Mouse (Mus musculus) hindbrain, postnatal 0 days (tissue): ENCODE measurements around the gene Lmbrd1. TPM values are rescaled to one million over a fixed set of nuclear protein-coding genes. Genes with fewer than 3 reads are reported as not detected.
A peak's percentile ranks its signal among the peaks of the same experiment; 100 is the strongest.
"Not testable (repeated sequence)": the region's sequence is repeated elsewhere in the genome, so short reads cannot be mapped to it uniquely, and the experiment has no call there.

ENCODE experiments used
- ATAC-seq: fragments of 200-750 bp; cut with Nextera tagmentation; 2 replicates; pipeline ENCODE4 v1.8.0; 2017; ENCODE audit warnings: mild to moderate bottlenecking, moderate TSS enrichment, moderate library complexity
- DNase-seq: peaks from one replicate; pipeline ENCODE4 v3.0.0-alpha.2; 2015; ENCODE audit warnings: low spot score
- H3K27ac ChIP-seq: fragments of 300-500 bp; sonication (generic); 2 replicates; pipeline ENCODE4 v1.5.1; 2014; ENCODE audit warnings: mild to moderate bottlenecking
- H3K27me3 ChIP-seq: fragments of 300-500 bp; sonication (generic); 2 replicates; pipeline ENCODE4 v1.6.1; 2014; ENCODE audit warnings: low read length, mixed read lengths; ENCODE audit not compliant: insufficient read depth
- H3K36me3 ChIP-seq: fragments of 300-500 bp; sonication (generic); 2 replicates; pipeline ENCODE4 v1.6.1; 2014; ENCODE audit warnings: low read length, mixed read lengths; ENCODE audit not compliant: insufficient read depth
- H3K4me1 ChIP-seq: fragments of 300-500 bp; sonication (generic); 2 replicates; pipeline ENCODE4 v1.6.1; 2014; ENCODE audit warnings: antibody characterized with exemption, low read length, mixed read lengths; ENCODE audit not compliant: insufficient read depth
- H3K4me2 ChIP-seq: fragments of 300-500 bp; sonication (generic); 2 replicates; pipeline ENCODE4 v1.6.1; 2014; ENCODE audit warnings: low read depth, mild to moderate bottlenecking, low read length, moderate library complexity, mixed read lengths
- H3K4me3 ChIP-seq: fragments of 300-500 bp; sonication (generic); 2 replicates; pipeline ENCODE4 v1.5.1; 2014; ENCODE audit warnings: low read length
- H3K9ac ChIP-seq: fragments of 300-500 bp; sonication (generic); replicated peaks from 2 replicates; pipeline ENCODE4 v1.6.1; 2014; ENCODE audit warnings: mild to moderate bottlenecking, low read length, moderate library complexity, mixed read lengths
- H3K9me3 ChIP-seq: fragments of 300-500 bp; sonication (generic); 2 replicates; pipeline ENCODE4 v1.6.1; 2016; ENCODE audit warnings: low read length, mixed read lengths
- CTCF ChIP-seq: IDR thresholded peaks from 2 replicates; pipeline ENCODE4 v1.5.1; 2016; ENCODE audit warnings: antibody characterized with exemption, control low read depth, low read depth
- WGBS: fragments of 180-500 bp; shearing (Covaris S2); extraction: QIAGEN DNeasy Blood & Tissue Kit; methylation state at CpG from one replicate; pipeline ENCODE4 v1.1.7; 2014; 5-methylcytosine and 5-hydroxymethylcytosine counted together
- polyA plus RNA-seq: library from polyadenylated mRNA; unstranded; fragments of >200 nt; fragmentation: Nextera tagmentation; extraction: Ambion mirVana; gene quantifications from 2 replicates; pipeline ENCODE4 v1.2.1, GENCODE M21; 2015
- total RNA-seq: library from RNA; depleted of rRNA; stranded (reverse); fragments of >200 nt; gene quantifications from 2 replicates; pipeline ENCODE4 v1.2.3, GENCODE M21; 2014

The Lmbrd1 gene
- total and polyA plus RNA-seq, 2 experiments from 2014 or later = 42.0 to 51.9 TPM

DNA sequence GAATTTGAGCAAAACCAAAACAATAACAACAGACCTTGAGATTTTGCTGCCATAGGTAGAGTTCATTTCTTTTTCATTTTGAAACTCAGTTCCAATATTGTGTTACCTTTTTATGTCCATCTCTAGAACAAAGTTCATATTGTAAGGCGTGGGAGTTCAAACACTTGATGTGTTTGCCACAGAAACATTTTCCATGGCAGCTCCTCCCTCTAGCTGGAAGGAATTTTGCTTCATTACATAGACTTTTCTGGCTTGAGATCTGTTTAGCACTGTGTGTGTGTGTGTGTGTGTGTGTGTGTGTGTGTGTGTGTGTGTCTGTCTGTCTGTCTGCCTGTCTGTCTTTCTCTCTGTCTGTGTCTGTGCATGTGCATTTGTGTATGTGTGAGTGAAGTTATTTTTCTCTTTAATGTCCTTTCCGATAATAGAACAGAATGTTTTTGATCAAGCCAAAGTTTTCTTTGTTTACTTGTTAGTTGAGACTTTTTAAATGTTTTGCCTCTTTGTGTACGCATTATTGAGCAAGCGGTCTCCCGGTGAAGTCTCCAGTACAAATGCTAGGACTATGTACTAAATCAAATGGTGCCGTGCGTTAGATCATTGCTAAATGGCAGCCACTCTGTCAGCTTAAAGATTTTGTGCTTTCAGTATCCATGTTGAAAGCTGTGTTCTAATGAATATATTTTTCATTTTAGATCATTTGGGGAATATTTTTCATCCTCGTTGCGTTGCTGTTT is 64.9 kb downstream of the Lmbrd1 start:
- 91% methylated on average over 9 of the region's 9 CpGs for WGBS
- Histone ChIP-seq H3K9ac (no peak overlapping the region), H3K27me3 (no peaks in the 10 kb centered on the region), H3K4me3 (no peak overlapping the region), H3K36me3 (peaks cover 14% of the 10 kb centered on the region; the same call in 1 of the 2 replicates), H3K4me2 (no peak overlapping the region), H3K27ac (no peak overlapping the region), H3K9me3 (no peaks in the 10 kb centered on the region), H3K4me1 (no peaks in the 10 kb centered on the region)
- no peak for DNase-seq
- ATAC-seq = no peak
- TF ChIP-seq CTCF = no peak

DNA sequence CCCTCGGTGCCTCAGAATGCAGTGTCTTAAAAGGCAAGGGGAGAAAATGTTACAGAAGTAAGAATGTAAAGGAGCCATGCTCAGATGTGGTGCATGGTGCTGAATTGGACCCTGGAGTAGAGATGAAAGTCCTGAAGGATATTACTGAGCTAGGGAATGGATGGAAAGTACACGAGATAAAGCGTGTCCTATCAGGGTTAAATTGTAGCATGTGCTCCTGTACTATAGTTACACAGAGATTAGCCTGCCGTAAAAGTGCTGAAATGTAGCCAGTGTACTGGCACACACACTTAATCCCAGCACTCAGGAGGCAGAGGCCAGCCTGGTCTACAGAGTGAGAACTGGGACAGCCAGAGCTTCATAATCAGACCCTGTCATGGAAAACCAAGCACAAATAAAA is 74.3 kb downstream of the Lmbrd1 start:
- Histone ChIP-seq H3K9me3 (no peaks in the 10 kb centered on the region), H3K27ac (no peak overlapping the region), H3K4me2 (no peak overlapping the region), H3K9ac (no peak overlapping the region), H3K4me1 (no peaks in the 10 kb centered on the region), H3K27me3 (no peaks in the 10 kb centered on the region), H3K4me3 (no peak overlapping the region), H3K36me3 (peaks cover 10% of the 10 kb centered on the region)
- ATAC-seq (no peak), DNase-seq (no peak)
- 95% methylated on average over 4 of the region's 4 CpGs for WGBS
- TF ChIP-seq CTCF = no peak

DNA sequence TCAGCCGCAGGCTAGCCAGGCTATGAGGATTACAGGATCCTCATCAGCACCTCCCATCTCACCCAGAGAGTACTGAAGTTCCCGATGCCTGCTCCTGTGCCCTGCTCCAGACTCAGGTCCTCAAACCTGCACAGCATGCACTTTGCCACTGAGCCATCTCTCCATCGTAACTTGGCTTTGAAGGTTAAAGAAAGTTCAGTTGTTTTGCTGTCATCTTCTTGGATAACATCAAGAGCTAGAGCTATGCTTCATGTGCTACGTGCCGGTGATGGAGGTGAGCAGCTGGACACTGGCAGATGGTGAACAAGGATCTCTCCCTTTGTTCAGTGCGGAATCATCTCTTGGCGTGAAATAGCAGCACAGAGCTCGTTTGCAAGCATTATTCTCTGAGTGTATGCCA is 80.1 kb downstream of the Lmbrd1 start:
- no peaks in the 10 kb centered on the region for H3K9me3 ChIP-seq
- H3K4me3 ChIP-seq = no peak overlapping the region
- H3K36me3 ChIP-seq = peaks cover 6% of the 10 kb centered on the region; the same call in 1 of the 2 replicates
- no peak overlapping the region for H3K9ac ChIP-seq
- no peak for TF ChIP-seq CTCF
- peak overlapping the region; percentile 37; the same call in 1 of the 2 replicates for H3K27ac ChIP-seq
- WGBS = 46% methylated on average over 8 of the region's 8 CpGs
- DNase-seq = peak; percentile 38
- H3K27me3 ChIP-seq = no peaks in the 10 kb centered on the region
- no peak overlapping the region for H3K4me2 ChIP-seq
- ATAC-seq = peak; percentile 83
- no peaks in the 10 kb centered on the region for H3K4me1 ChIP-seq

DNA sequence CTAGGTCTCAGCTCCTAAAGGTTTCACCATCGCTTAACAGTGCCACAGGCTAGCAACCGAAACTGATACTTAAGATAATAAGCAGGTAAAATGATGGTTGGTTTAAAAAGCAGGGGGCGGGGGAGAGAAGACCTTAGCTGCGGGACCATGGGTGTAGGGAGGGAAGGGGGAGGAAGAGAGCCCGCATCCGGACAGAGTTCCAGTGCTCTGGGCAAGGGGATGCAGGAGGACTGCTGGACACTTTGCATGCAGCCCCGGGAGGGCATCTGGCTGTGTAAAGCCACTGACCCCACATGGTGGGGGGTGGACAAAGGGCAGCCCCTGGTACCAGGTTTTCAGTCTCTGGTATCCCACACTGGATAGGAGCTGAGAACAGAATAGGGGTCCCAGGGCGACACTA is 88.0 kb downstream of the Lmbrd1 start:
- Histone ChIP-seq H3K4me1 (no peaks in the 10 kb centered on the region), H3K4me2 (no peak overlapping the region), H3K9me3 (no peaks in the 10 kb centered on the region), H3K36me3 (peaks cover 13% of the 10 kb centered on the region; the same call in 1 of the 2 replicates), H3K9ac (no peak overlapping the region), H3K4me3 (no peak overlapping the region), H3K27ac (no peak overlapping the region), H3K27me3 (no peaks in the 10 kb centered on the region)
- DNase-seq (no peak), ATAC-seq (0 out of 2 replicates have a peak, but pooled peaks have one; percentile 2)
- WGBS = 74% methylated on average over 8 of the region's 8 CpGs
- TF ChIP-seq CTCF = no peak

DNA sequence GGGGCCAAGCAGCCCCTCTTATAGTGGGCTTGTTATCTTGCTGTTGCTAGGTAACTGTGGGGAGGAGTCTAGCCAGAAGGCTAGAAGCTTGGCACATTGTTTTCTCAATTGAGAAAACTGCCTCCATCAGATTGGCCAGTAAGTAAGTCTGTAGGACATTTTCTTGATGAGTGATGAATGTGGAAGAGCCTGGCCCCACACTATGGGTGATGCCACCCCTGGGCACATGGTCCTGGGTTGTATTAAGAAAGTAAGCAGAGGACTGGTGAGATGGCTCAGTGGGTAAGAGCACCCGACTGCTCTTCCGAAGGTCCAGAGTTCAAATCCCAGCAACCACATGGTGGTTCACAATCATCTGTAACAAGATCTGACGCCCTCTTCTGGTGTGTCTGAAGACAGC is 88.8 kb downstream of the Lmbrd1 start:
- H3K4me3 ChIP-seq, H3K27ac ChIP-seq, H3K4me2 ChIP-seq, H3K27me3 ChIP-seq, H3K9ac ChIP-seq, H3K4me1 ChIP-seq, H3K9me3 ChIP-seq, DNase-seq, ATAC-seq: not testable (repeated sequence)
- WGBS = 78% methylated on average over 3 of the region's 3 CpGs
- peaks cover 10% of the 10 kb centered on the region; the same call in 1 of the 2 replicates for H3K36me3 ChIP-seq

DNA sequence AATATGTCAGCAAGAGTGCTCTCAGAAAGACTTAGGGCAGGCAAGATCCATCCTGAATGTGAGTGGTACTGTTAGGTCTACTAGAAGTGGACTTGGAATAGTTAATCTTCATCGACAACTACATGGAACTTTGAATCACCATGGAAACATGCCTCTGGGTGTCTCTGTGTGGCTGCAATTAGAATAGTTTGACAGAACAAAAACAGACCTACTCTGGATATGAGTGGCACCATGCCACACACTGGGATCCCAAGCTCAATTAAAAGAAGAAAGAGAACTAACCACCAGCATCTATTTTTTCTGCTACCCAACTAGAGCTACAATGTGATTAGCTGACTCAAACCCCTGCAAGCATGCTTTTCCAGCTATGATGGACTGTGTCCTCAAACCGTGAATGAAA is 95.2 kb downstream of the Lmbrd1 start:
- DNase-seq = peak; percentile 14
- Histone ChIP-seq H3K4me1 (no peaks in the 10 kb centered on the region), H3K9me3 (no peaks in the 10 kb centered on the region), H3K4me2 (no peak overlapping the region), H3K36me3 (no peaks in the 10 kb centered on the region), H3K27me3 (no peaks in the 10 kb centered on the region), H3K27ac (no peak overlapping the region), H3K9ac (no peak overlapping the region), H3K4me3 (no peak overlapping the region)
- no peak for TF ChIP-seq CTCF
- WGBS = 31% methylated on average over 2 of the region's 2 CpGs
- 0 out of 2 replicates have a peak, but pooled peaks have one; percentile 35 for ATAC-seq

DNA sequence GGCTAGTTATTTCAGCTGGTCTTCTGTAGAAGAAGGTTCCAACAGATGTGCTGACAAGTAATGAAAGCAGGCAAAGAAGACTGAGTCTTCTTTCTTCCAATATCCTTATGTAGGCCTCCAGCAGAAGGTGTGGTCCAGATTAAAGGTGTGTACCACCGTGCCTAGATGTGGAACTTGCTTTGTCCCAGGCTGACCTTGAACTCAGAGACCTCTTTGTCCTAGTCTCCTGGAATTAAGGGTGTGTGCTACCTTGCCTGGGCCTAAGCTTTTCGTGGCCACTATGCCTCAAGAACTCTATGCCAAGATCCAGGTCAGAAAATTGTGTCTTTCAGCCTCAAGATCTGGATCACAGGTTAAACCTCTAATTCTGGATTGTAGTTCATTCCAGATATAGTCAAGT is 98.1 kb downstream of the Lmbrd1 start:
- ATAC-seq (no peak), DNase-seq (no peak)
- Histone ChIP-seq H3K4me1 (no peaks in the 10 kb centered on the region), H3K4me2 (no peak overlapping the region), H3K4me3 (no peak overlapping the region), H3K36me3 (no peaks in the 10 kb centered on the region), H3K9me3 (no peaks in the 10 kb centered on the region), H3K27me3 (no peaks in the 10 kb centered on the region), H3K27ac (no peak overlapping the region), H3K9ac (no peak overlapping the region)
- no peak for TF ChIP-seq CTCF
- 88% methylated on average over 2 of the region's 2 CpGs for WGBS
